Mouse (Mus musculus): Measurements from ENCODE around the gene Rap1gap.
A peak's percentile ranks its signal among the peaks of the same experiment; 100 is the strongest.

Rap1gap gene

DNA sequence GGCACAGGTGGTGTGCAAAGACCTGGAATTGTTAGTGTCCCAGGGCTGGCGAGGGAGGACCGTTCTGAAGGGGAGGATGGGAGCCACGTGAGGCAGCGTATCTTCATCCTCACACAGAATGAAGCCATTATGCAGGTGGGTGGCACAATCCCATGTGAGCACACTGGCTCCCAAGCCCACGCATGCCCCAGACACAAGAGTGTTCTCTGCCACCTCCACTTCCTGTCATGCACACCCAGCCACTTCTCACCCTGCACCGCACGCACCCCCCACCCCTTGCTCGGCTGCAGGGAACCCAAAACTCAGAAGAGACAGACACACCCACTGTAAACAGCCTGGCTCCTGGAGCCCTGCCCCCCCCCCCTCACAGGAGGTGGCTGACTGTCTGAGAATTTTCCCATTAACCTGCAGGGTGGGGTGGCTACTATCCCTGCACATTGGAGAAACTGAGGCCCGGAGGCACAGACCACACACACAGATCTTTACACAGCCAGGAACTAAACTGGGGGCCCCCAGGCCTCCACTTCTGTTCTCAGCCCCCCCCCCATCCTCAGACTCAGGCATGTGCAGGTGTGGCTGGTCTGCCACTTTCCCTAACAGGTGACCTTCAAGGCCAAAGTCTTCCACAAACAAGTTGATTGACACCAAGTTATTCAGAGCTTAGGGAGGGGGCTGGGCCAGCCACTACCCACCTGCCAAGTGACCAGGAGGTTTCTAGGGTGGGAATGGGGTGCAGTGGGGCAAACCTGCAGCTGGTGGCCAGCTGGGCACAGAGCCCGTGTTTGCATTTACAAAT is 27.8 kb downstream of the Rap1gap start:
- no peak for DNase-seq (ENCODE audit: low spot score in 2 of 2)

GRCm38 (mm10) chr4:137695300-137695699 is 30.8 kb downstream of the Rap1gap start:
- DNase-seq (ENCODE audit: low spot score in 2 of 2): no peak

GRCm38 (mm10) chr4:137695900-137696299 is 31.4 kb downstream of the Rap1gap start:
- DNase-seq (ENCODE audit: low spot score in 2 of 2): no peak

DNA sequence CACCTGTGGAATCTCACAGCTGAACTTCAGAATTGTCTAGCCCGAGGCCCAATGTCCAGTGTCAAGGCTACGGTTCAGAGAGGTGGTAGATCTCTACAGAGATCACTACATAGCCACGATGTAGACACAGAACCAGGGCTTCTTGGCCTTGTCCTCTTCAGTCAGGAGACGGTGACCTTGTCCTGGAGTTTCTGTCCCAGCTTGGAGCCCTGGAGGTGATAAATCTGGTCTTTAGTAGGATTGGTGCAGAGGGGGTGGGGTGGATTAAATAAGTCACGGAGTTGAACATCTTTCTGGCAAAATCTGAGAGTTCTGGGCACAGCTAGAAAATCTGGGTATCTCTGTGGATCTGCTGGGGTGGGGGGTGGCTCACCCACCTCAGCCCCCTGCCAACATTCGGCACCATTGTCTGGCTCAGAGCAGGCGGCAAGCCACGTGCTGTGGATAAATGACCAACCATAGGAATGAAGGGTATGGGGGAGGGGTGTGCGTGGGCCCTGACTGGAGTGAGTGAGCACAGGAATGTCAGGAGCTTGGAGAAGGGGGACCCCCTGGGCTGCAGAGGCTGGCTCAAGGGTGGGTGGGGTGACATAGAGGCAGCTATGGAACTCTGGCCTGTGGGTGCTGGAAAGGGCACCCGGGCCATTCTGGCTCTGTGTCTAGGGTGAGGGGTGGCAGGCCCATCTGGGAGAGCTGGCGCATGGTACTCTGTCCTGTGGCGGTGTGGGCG is 32.8 kb downstream of the Rap1gap start:
- no peak for DNase-seq (ENCODE audit: low spot score in 2 of 2)

DNA sequence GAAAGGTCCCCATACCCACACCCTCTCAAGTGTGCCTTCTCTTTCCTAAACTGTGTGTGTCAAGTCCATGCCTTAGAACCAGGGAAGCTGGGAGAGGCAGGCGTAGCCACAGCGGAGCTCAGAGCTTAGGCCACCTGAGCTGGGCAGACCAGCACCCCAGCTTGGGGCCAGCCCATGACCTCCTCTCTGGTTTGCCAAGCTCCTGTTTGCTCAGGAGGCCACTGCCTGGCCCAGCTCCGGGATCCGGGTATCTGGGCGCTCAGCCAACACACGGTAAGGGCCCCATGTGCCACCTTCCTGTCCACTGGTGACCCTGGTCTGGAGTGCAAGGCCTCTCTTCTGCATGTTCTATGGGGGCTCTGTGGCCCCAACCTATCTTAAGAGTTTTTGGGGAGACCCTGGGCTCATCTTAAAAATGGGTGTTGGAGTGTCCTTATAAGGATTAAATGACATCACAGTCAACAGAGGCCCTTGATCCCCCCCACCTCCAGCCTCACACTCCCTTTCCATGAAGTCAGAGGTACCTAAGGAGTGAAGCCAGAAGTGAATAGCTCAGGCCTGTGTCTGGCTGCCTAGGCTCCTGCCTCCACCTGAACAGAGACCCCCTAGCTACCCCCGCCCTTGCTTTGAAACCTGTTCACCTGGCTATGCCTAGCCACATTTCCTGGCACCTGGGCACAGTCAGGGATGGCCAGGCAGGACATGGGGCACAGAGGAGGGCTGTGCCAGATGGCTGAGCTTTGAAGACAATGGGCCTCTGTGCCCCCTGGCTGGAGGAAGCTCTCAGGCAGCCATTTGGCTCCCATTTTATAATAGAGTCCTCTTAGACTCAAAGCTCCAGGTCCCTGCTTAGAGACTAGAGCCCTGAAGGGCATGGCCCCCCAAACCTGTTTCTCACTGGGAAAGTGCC is 33.8 kb downstream of the Rap1gap start:
- no peak for DNase-seq (ENCODE audit: low spot score in 2 of 2)

DNA sequence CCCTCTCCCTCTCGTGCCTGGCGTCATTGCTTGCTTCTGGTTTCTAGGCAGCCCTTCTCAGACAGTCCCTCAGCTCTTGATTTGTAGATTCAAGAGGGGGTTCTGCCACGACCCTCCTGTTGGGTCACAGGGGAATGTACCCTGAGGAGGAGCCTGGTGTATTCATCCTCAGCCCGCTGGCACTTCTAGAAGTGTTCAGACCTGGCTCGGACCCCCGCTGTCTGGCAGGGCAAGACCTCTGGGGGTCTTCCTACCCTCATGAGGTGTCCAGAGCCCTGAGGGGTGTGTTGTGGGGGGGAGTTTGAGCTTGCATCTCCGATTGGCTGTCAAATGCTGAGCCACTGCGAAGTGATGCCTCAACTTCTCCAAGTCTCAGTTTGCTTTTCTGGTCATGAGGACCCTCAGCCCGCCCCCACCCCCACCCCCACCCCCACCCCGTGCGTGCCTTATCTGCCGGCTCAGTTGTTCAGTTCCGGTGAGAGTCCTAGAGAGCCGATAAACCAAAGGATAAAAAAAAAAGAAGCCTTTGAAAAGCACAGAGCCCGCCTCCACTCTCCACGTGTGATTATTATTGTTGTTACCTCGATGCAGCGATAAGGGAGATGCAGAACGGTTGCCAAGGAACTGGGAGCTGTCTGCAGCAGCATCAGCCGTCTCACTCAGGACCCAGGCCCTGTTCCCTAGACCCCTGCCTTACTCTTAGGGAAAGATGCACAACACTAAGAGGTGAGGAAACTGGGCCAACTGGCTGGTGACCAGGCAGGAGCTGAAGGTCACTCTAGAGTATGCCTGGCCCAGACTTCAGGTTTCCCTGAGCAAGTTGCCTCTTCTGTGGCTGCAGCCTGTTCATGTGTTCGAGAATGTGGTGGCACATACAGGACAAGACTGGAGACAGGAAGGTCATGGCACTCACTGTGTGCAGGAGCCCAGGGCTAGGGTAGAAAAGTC is 35.0 kb downstream of the Rap1gap start:
- DNase-seq (ENCODE audit: low spot score in 2 of 2): no peak

GRCm38 (mm10) chr4:137700960-137701359 is 36.4 kb downstream of the Rap1gap start:
- DNase-seq (ENCODE audit: low spot score in 2 of 2): no peak

DNA sequence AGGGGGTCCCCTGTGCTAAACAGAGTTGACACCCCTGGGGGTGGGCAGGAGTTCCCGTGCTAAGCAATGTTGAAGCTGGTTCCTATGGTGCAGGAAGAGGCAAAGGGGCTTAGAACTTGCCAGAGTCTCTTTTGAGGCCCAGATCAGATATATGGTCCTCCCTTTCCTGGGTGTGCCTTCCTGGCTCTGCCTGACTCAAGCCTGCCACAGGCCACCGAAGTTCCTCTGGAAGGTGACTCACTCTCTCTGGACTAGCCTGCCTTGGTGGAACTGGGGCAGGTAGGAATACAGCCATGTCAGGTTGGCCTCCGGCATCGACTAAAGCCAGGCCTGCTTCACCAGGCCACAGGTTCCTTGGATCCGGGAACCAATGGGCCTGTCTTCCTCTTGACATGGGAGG is 38.6 kb downstream of the Rap1gap start:
- no peak for DNase-seq (ENCODE audit: low spot score in 2 of 2)

DNA sequence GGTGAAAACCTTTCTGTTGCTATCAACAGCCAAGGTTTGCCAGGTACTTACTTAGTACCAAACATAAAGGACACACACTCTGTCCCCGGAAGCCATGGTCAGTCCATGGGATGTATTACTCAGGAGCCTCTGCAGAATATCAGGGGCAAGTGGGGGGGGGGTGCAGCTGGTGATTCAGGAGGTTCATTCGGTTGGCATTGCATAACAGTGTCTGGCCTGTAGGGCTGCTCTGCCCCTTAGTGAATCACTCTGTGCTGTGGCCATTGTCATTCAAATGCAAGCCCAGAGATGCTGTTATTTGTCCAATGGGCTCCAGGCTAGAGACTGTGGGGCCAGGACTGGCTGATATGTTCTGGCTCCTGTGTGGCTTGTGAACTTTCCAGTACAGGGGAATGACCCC is 40.0 kb downstream of the Rap1gap start:
- no peak for DNase-seq (ENCODE audit: low spot score in 2 of 2)

DNA sequence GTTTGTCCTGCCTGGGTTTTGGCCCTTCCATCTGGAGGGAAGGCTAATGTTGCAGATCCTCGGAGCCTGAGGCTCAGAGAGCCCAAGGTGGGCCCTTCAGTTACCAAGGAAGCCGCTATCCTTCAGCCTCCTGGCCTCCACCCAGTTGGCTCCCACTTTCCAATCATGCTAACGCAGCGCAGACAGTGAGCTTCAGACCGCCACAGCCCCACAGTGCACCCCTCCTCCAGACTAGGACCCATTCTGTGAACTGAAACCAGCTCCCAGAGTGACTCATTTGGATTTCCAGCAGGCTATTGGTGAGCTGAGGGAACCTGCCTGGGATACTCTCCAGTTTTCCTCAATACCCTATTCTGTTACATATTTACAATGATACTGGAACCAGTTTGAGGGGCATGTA is 40.9 kb downstream of the Rap1gap start:
- DNase-seq (ENCODE audit: low spot score in 2 of 2): no peak

GRCm38 (mm10) chr4:137706510-137706909 is 42.0 kb downstream of the Rap1gap start:
- DNase-seq (ENCODE audit: low spot score in 2 of 2): no peak

- DNase-seq (ENCODE audit: low spot score in 2 of 2): peak; percentile 82 to 83
Measured at GRCm38 (mm10) chr4:137707216-137707990, 42.9 kb downstream of the Rap1gap start.

GRCm38 (mm10) chr4:137712963-137713362 is 48.4 kb downstream of the Rap1gap start:
- no peak for DNase-seq (ENCODE audit: low spot score in 2 of 2)

- DNase-seq (ENCODE audit: low spot score in 2 of 2): no peak
Measured at GRCm38 (mm10) chr4:137714020-137714624, 49.6 kb downstream of the Rap1gap start.

- DNase-seq (ENCODE audit: low spot score in 2 of 2): no peak
Measured at GRCm38 (mm10) chr4:137717005-137717404, 52.5 kb downstream of the Rap1gap start.

DNA sequence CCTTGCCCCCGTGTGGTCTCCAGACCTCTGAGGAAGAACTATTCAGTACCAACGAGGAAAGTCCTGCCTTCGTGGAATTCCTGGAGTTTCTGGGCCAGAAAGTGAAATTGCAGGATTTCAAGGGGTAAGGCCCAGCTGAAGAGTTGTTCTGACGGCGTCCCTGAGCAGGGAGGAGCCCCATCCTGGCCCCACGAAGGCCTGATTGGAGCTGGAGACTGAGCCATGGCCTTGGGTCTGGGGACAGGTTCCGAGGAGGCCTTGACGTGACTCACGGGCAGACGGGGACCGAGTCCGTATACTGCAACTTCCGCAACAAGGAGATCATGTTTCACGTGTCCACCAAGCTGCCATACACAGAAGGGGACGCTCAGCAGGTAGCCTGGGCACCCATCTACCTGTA is 53.1 kb downstream of the Rap1gap start:
- DNase-seq (ENCODE audit: low spot score in 2 of 2): no peak

GRCm38 (mm10) chr4:137719378-137720077 is 55.0 kb downstream of the Rap1gap start:
- DNase-seq (ENCODE audit: low spot score in 2 of 2): no peak

GRCm38 (mm10) chr4:137721563-137721962 is 57.0 kb downstream of the Rap1gap start:
- no peak for DNase-seq (ENCODE audit: low spot score in 2 of 2)

DNA sequence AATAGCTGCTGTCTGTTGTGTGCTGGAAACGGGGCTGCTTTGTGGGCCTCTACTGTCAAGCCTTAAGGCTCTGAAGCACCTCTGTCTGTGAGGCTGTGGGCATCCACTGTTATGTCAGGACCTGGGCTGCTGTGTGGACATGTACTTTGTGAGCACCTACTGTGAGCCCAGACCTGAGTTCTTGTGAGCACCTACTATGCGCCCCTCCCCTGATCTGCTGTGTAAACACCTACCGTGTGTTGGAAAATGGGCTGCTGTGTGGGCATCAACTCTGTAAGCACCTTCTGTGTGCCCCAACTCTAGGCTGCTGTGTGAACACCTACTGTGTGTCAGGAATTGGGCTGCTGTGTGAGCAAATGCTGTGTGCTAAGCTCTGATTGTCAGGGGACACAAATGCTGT is 57.7 kb downstream of the Rap1gap start:
- no peak for DNase-seq (ENCODE audit: low spot score in 2 of 2)
